Mouse (Mus musculus) regulatory T cell (primary cell): ENCODE measurements around the gene Susd1.

Experiments
- in situ Hi-C: fragments of 300-600 bp; cut with MboI, MseI; formaldehyde crosslinking; loops from one replicate; pipeline ENCODE4 v1.15.1; 2025; ENCODE audit warnings: high pct_unique_total_duplicates

Gene Susd1

GRCm38 (mm10) chr4:59326031-59326760, 112.2 kb downstream of the Susd1 start:
- in situ Hi-C loops, result loop anchor here (25.0 kb wide), 1 partner anchor 114 kb away; no protein-coding TSS in a partner anchor

- in situ Hi-C loops, result no loop called here
Observed at GRCm38 (mm10) chr4:59324317-59324716, 114.1 kb downstream of the Susd1 start.

GRCm38 (mm10) chr4:59323231-59323651, 115.2 kb downstream of the Susd1 start:
- in situ Hi-C loops, result no loop called here

- in situ Hi-C loops, result no loop called here
Observed at GRCm38 (mm10) chr4:59322733-59323132, 115.7 kb downstream of the Susd1 start.

- in situ Hi-C loops, result no loop called here
Observed at GRCm38 (mm10) chr4:59322056-59322455, 116.4 kb downstream of the Susd1 start.

- in situ Hi-C loops, result no loop called here
Observed at GRCm38 (mm10) chr4:59321181-59322008, 117.0 kb downstream of the Susd1 start.

- in situ Hi-C loops, result no loop called here
Observed at GRCm38 (mm10) chr4:59319136-59319941, 119.1 kb downstream of the Susd1 start.

- in situ Hi-C loops, result no loop called here
Observed at GRCm38 (mm10) chr4:59318602-59319001, 119.8 kb downstream of the Susd1 start.

- in situ Hi-C loops, result no loop called here
Observed at GRCm38 (mm10) chr4:59315553-59316405, 122.7 kb downstream of the Susd1 start.

GRCm38 (mm10) chr4:59314939-59315552, 123.4 kb downstream of the Susd1 start:
- in situ Hi-C loops, result no loop called here

GRCm38 (mm10) chr4:59312945-59313344, 125.5 kb downstream of the Susd1 start:
- in situ Hi-C loops, result no loop called here

GRCm38 (mm10) chr4:59310590-59310989, 127.8 kb downstream of the Susd1 start:
- in situ Hi-C loops, result no loop called here

- in situ Hi-C loops, result no loop called here
Observed at GRCm38 (mm10) chr4:59307841-59308589, 130.4 kb downstream of the Susd1 start.

GRCm38 (mm10) chr4:59302387-59302786, 136.0 kb downstream of the Susd1 start:
- in situ Hi-C loops, result no loop called here

- in situ Hi-C loops, result no loop called here
Observed at GRCm38 (mm10) chr4:59301025-59301815, 137.2 kb downstream of the Susd1 start.

GRCm38 (mm10) chr4:59298719-59299496, 139.5 kb downstream of the Susd1 start:
- in situ Hi-C loops, result loop anchor here (25.0 kb wide), 1 partner anchor 2012 kb away; no protein-coding TSS in a partner anchor

- in situ Hi-C loops, result loop anchor here (25.0 kb wide), 1 partner anchor 2008 kb away; no protein-coding TSS in a partner anchor
Observed at GRCm38 (mm10) chr4:59295127-59295526, 143.3 kb downstream of the Susd1 start.

- in situ Hi-C loops, result loop anchor here (25.0 kb wide), 1 partner anchor 2007 kb away; no protein-coding TSS in a partner anchor
Observed at GRCm38 (mm10) chr4:59294661-59295060, 143.8 kb downstream of the Susd1 start.
